Mouse (Mus musculus): ENCODE measurements at regions not wholly inside any gene's neighbourhood (a gene's known extent, or its start where the extent isn't known, plus 50 kb on each side); places are given as distances from the start of the nearest gene placed in this dataset.

GRCm38 (mm10) chr3:131000701-131001100, 109.6 kb upstream of the Lef1 start:
- Histone ChIP-seq H3K27me3 (replicated peaks) (no peaks in the 10 kb centered on the region; the same call in 1 of the 2 replicates), H3K27ac (no peak overlapping the region), H3K9me3 (no peaks in the 10 kb centered on the region), H3K9ac (no peak overlapping the region), H3K4me2 (replicated peaks) (no peak overlapping the region), H3K4me1 (replicated peaks) (no peaks in the 10 kb centered on the region), H3K4me3 (replicated peaks) (no peak overlapping the region), H3K36me3 (no peaks in the 10 kb centered on the region)
- no peak for ATAC-seq
- WGBS, result 84% methylated on average over 13 of the region's 13 CpGs

GRCm38 (mm10) chr3:131000252-131000651, 110.0 kb upstream of the Lef1 start:
- Histone ChIP-seq H3K9me3 (no peaks in the 10 kb centered on the region), H3K9ac (no peak overlapping the region), H3K4me2 (replicated peaks) (no peak overlapping the region), H3K27ac (no peak overlapping the region), H3K4me1 (replicated peaks) (no peaks in the 10 kb centered on the region), H3K27me3 (replicated peaks) (no peaks in the 10 kb centered on the region; the same call in 1 of the 2 replicates), H3K36me3 (no peaks in the 10 kb centered on the region), H3K4me3 (replicated peaks) (no peak overlapping the region)
- 35% methylated on average over 3 of the region's 3 CpGs for WGBS
- ATAC-seq, result no peak

GRCm38 (mm10) chr3:130999818-131000217, 110.5 kb upstream of the Lef1 start:
- Histone ChIP-seq H3K4me2 (replicated peaks) (no peak overlapping the region), H3K4me1 (replicated peaks) (no peaks in the 10 kb centered on the region), H3K9ac (no peak overlapping the region), H3K36me3 (no peaks in the 10 kb centered on the region), H3K27me3 (replicated peaks) (no peaks in the 10 kb centered on the region; the same call in 1 of the 2 replicates), H3K9me3 (no peaks in the 10 kb centered on the region), H3K27ac (no peak overlapping the region), H3K4me3 (replicated peaks) (no peak overlapping the region)
- peak; percentile 61 for ATAC-seq
- 38% methylated on average over 6 of the region's 6 CpGs for WGBS

GRCm38 (mm10) chr3:130998433-130998832, 111.8 kb upstream of the Lef1 start:
- no peaks in the 10 kb centered on the region; the same call in 1 of the 2 replicates for H3K27me3 ChIP-seq (replicated peaks)
- H3K9me3 ChIP-seq, result no peaks in the 10 kb centered on the region
- H3K9ac ChIP-seq, result no peak overlapping the region
- 59% methylated on average over 10 of the region's 10 CpGs for WGBS
- no peaks in the 10 kb centered on the region for H3K4me1 ChIP-seq (replicated peaks)
- no peak for ATAC-seq
- H3K27ac ChIP-seq, result no peak overlapping the region
- H3K36me3 ChIP-seq, result no peaks in the 10 kb centered on the region
- no peak overlapping the region for H3K4me2 ChIP-seq (replicated peaks)
- H3K4me3 ChIP-seq (replicated peaks), result no peak overlapping the region

- no peak overlapping the region for H3K27ac ChIP-seq
- ATAC-seq, result no peak
Measured at GRCm38 (mm10) chr3:130996786-130997185, 113.5 kb upstream of the Lef1 start.

GRCm38 (mm10) chr3:130991971-130992370, 118.3 kb upstream of the Lef1 start:
- ATAC-seq, result no peak
- WGBS, result 60% methylated on average over 9 of the region's 9 CpGs
- no peak overlapping the region for H3K4me3 ChIP-seq (replicated peaks)
- H3K4me1 ChIP-seq (replicated peaks), result no peaks in the 10 kb centered on the region
- H3K27ac ChIP-seq, result no peak overlapping the region
- no peak overlapping the region for H3K9ac ChIP-seq
- H3K4me2 ChIP-seq (replicated peaks), result no peak overlapping the region
- no peaks in the 10 kb centered on the region for H3K36me3 ChIP-seq
- no peaks in the 10 kb centered on the region for H3K9me3 ChIP-seq
- no peaks in the 10 kb centered on the region for H3K27me3 ChIP-seq (replicated peaks)

More at GRCm38 (mm10) chr3:130996786-130997185, 113.5 kb upstream of the Lef1 start:
- no peak overlapping the region for H3K9ac ChIP-seq
- no peaks in the 10 kb centered on the region for H3K36me3 ChIP-seq
- H3K27me3 ChIP-seq (replicated peaks), result no peaks in the 10 kb centered on the region; the same call in 1 of the 2 replicates
- no peak overlapping the region for H3K4me2 ChIP-seq (replicated peaks)
- 48% methylated on average over 11 of the region's 11 CpGs for WGBS
- no peaks in the 10 kb centered on the region for H3K4me1 ChIP-seq (replicated peaks)
- no peaks in the 10 kb centered on the region for H3K9me3 ChIP-seq
- H3K4me3 ChIP-seq (replicated peaks), result no peak overlapping the region

GRCm38 (mm10) chr3:130986708-130987107, 123.6 kb upstream of the Lef1 start:
- H3K4me2 ChIP-seq (replicated peaks), result no peak overlapping the region
- no peak overlapping the region for H3K4me3 ChIP-seq (replicated peaks)
- ATAC-seq, result no peak
- no peaks in the 10 kb centered on the region for H3K27me3 ChIP-seq (replicated peaks)
- no peak overlapping the region for H3K9ac ChIP-seq
- no peaks in the 10 kb centered on the region for H3K36me3 ChIP-seq
- no peaks in the 10 kb centered on the region for H3K9me3 ChIP-seq
- WGBS, result 78% methylated on average over 2 of the region's 2 CpGs
- H3K27ac ChIP-seq, result no peak overlapping the region
- H3K4me1 ChIP-seq (replicated peaks), result no peaks in the 10 kb centered on the region

GRCm38 (mm10) chr3:130986101-130986500, 124.2 kb upstream of the Lef1 start:
- no peak overlapping the region for H3K4me3 ChIP-seq (replicated peaks)
- no peak for ATAC-seq
- no peaks in the 10 kb centered on the region for H3K27me3 ChIP-seq (replicated peaks)
- no peaks in the 10 kb centered on the region for H3K9me3 ChIP-seq
- no peak overlapping the region for H3K9ac ChIP-seq
- H3K4me2 ChIP-seq (replicated peaks), result no peak overlapping the region
- H3K4me1 ChIP-seq (replicated peaks), result no peaks in the 10 kb centered on the region
- WGBS, result 96% methylated on average over 2 of the region's 2 CpGs
- H3K36me3 ChIP-seq, result no peaks in the 10 kb centered on the region
- H3K27ac ChIP-seq, result no peak overlapping the region

- H3K9ac ChIP-seq, result no peak overlapping the region
- no peaks in the 10 kb centered on the region for H3K27me3 ChIP-seq (replicated peaks)
- H3K4me2 ChIP-seq (replicated peaks), result no peak overlapping the region
- no peak overlapping the region for H3K27ac ChIP-seq
- no peaks in the 10 kb centered on the region for H3K36me3 ChIP-seq
- ATAC-seq, result no peak
- no peaks in the 10 kb centered on the region for H3K4me1 ChIP-seq (replicated peaks)
- no peaks in the 10 kb centered on the region for H3K9me3 ChIP-seq
- no peak overlapping the region for H3K4me3 ChIP-seq (replicated peaks)
Measured at GRCm38 (mm10) chr3:130981566-130981965, 128.7 kb upstream of the Lef1 start.

GRCm38 (mm10) chr3:130978986-130979642, 131.2 kb upstream of the Lef1 start:
- H3K4me3 ChIP-seq (replicated peaks), result no peak overlapping the region
- no peaks in the 10 kb centered on the region for H3K4me1 ChIP-seq (replicated peaks)
- 71% methylated on average over 14 of the region's 14 CpGs for WGBS
- no peak overlapping the region for H3K9ac ChIP-seq
- no peaks in the 10 kb centered on the region for H3K9me3 ChIP-seq
- no peak for ATAC-seq
- no peaks in the 10 kb centered on the region for H3K36me3 ChIP-seq
- no peak overlapping the region for H3K27ac ChIP-seq
- no peaks in the 10 kb centered on the region for H3K27me3 ChIP-seq (replicated peaks)
- H3K4me2 ChIP-seq (replicated peaks), result no peak overlapping the region

GRCm38 (mm10) chr3:130977921-130978700, 132.2 kb upstream of the Lef1 start:
- Histone ChIP-seq H3K4me1 (replicated peaks) (no peaks in the 10 kb centered on the region), H3K9me3 (no peaks in the 10 kb centered on the region), H3K27ac (no peak overlapping the region), H3K36me3 (no peaks in the 10 kb centered on the region), H3K9ac (no peak overlapping the region), H3K4me3 (replicated peaks) (no peak overlapping the region), H3K4me2 (replicated peaks) (no peak overlapping the region), H3K27me3 (replicated peaks) (no peaks in the 10 kb centered on the region)
- ATAC-seq, result no peak
- whole genome bisulfite sequencing, result 51% methylated on average over 13 of the region's 13 CpGs

- 60% methylated on average over 5 of the region's 5 CpGs for WGBS
- H3K9ac ChIP-seq, result no peak overlapping the region
- no peak overlapping the region for H3K27ac ChIP-seq
- H3K9me3 ChIP-seq, result no peaks in the 10 kb centered on the region
- no peak overlapping the region for H3K4me2 ChIP-seq (replicated peaks)
- no peak for ATAC-seq
- no peaks in the 10 kb centered on the region for H3K4me1 ChIP-seq (replicated peaks)
- no peaks in the 10 kb centered on the region for H3K27me3 ChIP-seq (replicated peaks)
- no peaks in the 10 kb centered on the region for H3K36me3 ChIP-seq
- no peak overlapping the region for H3K4me3 ChIP-seq (replicated peaks)
Measured at GRCm38 (mm10) chr3:130976206-130976605, 134.1 kb upstream of the Lef1 start.

- Histone ChIP-seq H3K4me1 (replicated peaks) (no peaks in the 10 kb centered on the region), H3K4me3 (replicated peaks) (no peak overlapping the region), H3K4me2 (replicated peaks) (no peak overlapping the region), H3K36me3 (no peaks in the 10 kb centered on the region), H3K27me3 (replicated peaks) (no peaks in the 10 kb centered on the region), H3K27ac (no peak overlapping the region), H3K9ac (no peak overlapping the region), H3K9me3 (no peaks in the 10 kb centered on the region)
- 30% methylated on average over 1 of the region's 1 CpGs for WGBS
- no peak for ATAC-seq
Measured at GRCm38 (mm10) chr3:130975291-130975690, 135.0 kb upstream of the Lef1 start.
